Mouse (Mus musculus): ENCODE measurements around the gene Cab39l. TPM values are rescaled to one million over a fixed set of nuclear protein-coding genes. Genes with fewer than 3 reads are reported as not detected.
A peak's percentile ranks its signal among the peaks of the same experiment; 100 is the strongest.
"Not testable (repeated sequence)": the region's sequence is repeated elsewhere in the genome, so short reads cannot be mapped to it uniquely, and the experiment has no call there.

Cab39l gene
- polyA plus RNA-seq, 3 experiments from 2014 or later = 72.5 to 90.9 (median 88.9) TPM

DNA sequence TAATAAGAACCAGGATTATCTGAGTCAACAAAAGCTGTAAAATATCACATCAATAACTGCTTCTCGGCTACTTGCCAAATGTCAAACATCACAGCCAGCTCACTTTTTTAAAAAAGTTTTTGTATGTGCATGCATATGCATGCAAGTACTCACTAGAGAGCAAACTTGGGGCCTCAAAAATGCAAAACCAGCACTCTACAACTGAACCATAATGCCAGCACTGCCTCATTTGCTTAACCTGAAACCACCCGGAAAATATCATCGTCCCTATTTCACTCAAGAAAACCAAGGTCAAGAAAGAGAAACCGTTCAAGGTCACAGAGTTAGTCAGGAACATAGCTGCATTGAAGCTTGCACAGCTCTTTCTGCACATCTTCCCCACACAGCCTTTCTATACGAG, 135.6 kb downstream of the Cab39l start:
- no peak for ATAC-seq

DNA sequence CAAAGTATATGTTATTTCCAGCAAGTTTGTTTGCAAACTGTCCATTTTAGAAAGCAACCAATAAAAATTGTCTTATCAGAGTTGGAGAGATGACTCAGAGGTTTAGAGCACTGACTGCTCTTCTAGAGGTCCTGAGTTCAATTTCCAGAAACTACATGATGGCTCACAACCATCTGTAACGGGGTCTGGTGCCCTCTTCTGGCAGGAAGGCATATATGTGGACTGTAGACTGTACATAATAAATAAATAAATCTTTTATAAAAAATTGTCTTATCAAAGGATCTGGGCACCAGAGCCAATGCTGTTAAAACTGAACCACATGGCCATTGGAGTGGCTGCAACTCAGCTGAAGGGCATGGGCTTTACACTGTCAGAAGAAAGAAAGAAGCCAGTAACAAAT, 149.8 kb downstream of the Cab39l start:
- ATAC-seq = peak; percentile 50

DNA sequence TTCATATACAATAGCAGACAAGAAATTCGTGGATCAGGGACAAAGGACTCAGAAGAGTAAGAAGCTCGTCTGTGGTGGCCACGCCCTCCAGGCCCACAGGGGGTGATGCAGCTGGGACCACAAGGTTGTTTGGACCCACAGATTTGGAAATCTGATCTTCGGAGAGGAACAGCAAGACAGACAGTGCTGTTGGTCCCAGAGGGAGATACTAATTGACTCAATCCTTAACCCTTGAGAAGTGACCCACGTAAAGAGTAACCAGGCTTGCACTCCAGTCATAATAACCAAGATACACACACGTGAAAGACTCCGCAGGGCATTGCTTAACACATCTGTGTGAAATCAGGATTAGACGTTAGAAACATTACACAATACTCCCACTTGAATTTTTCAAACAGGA, 151.1 kb downstream of the Cab39l start:
- no peak for ATAC-seq

DNA sequence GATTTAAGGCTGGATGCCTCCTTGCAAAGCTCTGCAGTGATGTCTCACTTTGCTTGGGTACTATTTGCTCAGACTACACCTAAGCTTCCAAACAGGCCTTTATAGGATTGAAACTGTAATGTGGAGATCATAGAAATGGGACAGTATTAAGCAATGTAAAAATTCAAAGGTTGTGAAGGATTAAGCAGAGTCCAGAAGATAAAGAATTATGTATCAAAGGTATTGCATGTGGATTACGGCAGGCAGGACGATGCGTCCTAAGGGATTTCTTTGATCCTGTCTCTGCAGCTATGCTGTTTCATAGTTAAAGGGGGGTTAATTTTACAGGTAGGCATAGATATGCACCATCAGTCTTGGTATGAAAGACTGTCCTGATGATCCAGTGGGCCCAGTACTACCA, 151.8 kb downstream of the Cab39l start:
- ATAC-seq = no peak

DNA sequence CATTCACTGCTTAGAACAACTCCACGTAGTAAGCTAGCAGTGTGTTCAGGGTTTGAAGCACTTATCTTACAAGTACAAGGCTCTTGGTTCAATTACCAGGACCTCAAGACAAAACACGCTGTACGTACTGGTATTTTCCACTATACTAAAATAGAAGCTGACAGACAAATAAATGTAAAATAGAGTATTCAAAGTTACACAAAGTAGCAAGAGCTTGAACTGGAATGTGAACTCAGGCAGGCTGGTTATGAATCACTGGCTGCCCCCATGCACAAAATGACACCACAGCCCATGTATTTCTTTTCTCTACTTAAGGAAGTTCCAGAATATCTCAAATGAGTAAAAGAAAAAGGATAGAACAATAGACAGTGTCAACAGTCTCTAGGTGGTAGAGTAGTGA, 154.2 kb downstream of the Cab39l start:
- no peak for ATAC-seq

DNA sequence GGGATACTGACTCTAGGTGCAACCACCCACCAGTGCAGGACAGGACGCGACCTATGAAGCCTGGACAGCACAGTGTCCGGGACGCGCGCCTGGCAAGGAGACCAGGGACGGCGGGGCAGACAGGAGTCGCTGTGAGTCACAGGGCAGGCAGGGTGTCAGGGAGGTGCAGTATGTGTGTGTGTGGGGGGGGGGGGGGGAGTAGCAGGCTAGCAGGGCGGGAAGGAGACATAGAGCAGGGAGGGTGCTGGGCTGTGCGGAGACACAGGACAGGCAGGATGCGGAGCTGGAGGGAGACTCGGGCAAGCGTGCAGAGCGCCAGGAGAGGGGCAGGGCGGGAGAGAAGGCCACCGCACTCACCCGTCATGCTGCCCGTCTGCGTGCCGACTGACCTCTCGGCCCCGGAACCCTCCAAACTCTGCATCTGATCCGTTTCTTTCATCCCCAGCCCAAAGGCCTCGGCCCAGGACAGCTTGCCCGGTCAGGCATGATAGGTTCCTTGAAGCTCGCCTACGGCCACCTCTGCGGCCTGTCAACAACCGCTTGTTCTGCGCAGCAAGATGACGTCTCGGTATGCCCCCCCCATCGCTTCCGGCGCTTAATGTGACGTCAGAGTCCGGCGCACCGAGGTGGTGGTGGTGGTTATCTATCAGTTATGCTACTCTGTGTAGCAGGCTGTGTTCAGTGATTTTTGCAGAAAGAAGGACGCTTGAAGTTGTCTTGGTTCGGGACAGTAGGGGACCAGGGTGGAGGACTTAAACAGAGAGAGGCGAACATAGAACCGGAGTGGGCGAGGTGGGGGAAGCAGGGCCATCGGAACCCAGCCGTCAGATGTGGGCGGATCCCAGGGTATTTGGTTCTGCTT, 156.9 kb downstream of the Cab39l start, which contains the start of gene Cdadc1:
Gene Cdadc1, minus strand, starts transcription at position 562 of the 862 bp plus-strand sequence.
- ATAC-seq = peak; percentile 85

DNA sequence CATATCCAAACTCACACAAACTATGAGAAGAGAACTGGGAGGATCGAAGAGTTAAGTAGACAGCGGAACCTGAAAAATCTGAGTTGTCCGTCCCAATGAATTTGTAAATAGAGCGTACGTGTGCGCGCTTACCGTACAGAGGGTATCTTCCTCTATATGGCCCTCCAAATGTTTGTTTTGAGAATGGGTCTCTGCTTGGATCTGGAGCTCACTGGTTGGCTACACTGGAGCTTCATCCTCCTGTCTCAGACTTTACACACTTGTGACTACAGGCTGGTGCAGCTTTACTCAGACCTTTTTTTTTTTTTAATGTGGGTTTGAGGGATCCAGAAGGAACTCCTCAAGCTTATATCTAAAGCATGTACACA, 157.5 kb downstream of the Cab39l start:
- ATAC-seq = no peak

DNA sequence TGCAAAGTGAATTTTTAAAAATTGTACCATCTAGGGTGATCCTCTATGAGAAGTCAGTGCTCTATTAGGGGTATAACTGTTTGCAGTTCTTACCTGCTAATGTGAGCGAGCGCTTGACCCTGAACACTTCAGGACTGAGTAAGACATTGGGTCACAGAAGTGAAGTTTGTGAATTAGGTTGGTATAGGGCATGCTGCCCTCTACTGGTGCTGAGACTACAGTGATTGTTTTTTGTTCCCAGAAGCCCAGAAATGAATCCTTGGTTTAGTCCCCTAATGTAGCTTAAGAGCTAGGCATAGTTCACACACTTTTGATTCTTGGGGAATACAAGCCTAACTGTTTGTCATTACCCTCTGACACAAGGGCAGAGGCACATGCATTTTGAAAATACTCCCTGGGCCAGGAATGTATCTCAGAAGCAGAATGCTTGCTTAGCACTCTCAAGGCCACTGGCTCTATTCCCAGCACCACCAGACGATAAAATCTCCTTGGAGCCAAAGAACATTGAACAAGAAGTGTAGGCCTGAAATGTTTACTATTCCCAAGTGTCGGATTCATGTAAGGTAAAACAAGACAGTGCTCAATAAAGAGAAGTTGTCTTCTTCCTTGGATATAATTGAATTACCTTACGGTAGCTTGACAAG, 163.4 kb downstream of the Cab39l start:
- ATAC-seq = peak; percentile 60

DNA sequence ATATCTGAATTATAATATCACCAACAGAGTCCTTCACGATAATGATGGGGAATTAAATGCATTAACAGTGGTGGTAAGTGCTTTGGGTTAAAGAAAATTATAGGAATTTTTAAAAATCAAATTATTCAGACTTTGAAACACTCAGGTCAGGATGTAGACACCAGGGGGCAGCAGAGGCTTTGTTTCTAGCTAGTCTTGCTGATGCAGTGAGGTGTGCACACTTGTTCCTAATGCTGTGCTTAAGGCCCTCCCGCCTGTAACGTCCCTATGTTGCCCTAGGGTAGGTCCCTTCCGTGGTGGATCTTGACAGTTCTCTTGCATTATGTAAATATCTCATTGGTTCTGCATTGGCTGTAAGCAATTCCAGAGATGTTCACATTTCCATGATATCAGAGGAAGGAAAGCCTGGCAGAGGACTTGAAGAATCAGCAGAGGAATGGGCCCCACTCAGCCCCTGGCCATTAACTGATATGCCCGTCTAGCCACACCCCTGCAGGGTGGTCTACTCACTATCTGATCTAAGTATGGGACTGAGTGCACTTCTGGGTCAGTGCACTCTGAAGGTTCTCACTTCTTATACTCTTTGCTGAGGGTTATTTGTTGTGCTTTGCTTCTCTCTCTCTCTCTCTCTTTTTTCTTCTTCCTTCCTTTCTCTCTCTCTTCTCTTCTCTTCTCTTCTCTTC, 165.0 kb downstream of the Cab39l start:
- ATAC-seq = peak; percentile 58

DNA sequence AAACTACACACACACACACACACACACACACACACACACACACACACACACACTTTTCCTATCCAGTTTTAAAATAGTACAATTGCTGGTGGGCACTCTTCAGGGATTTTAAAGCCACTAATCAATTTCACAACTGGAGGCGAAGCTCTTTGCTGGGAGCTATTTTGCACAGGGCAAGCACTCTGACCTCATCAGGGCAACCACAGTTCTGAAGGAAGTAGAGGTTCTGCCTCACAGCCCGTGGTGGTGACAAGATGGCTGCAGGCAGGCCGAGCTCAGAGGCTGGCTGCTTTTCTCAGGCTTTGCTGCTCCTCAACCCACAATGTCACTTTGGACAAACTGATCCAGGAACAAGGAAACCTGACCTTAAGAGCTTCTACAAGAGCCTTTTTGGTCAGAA, 166.2 kb downstream of the Cab39l start:
- ATAC-seq = no peak

DNA sequence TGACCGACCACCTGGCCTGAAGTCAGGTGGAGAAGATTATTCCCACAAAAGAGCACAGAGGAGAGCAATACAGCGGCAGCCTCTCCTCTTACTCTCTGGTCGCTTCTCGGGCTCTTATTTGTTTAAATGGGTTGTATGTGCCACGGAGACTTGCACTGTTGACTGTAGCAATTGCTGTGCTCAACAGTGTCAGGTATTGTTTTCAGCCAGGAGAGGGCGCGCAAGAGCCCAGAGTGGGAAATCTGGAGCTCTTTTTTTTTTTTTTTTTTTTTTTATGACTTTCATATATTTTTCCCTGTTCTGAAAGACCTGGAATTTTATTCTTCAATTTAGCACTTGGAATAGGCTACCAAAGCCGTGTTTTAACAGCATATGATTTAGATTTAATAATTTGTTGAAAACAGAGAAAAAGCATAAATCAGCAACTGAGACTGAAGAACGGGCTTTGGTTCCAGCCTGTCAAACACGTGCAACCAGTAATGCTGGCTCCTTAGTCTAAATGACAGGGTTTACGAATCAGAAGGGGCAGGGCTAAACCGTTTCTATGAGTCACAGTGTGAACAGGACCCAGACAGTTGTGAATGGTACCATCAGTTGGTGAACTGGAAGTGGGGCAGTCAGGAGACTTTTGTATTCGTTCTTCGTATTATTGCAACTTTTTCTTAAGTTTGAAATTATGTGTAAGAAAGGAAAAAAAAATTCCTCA, 172.3 kb downstream of the Cab39l start:
- no peak for ATAC-seq

DNA sequence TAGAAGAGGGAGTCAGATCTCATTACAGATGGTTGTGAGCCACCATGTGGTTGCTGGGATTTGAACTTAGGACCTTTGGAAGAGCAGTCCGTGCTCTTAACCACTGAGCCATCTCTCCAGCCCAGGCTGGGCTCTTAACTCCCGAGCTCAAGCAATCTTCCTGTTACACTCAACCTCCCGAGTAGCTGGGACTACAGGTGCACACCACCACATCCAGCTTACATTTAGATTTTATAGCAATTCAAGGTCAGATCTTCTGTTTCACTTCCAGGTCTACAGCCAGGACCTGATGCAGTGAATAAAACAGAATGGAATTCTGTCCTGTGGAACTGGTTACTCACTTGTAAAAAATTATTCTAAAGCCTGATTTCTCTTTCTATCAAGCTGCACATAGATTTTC, 173.4 kb downstream of the Cab39l start:
- not testable (repeated sequence) for ATAC-seq

DNA sequence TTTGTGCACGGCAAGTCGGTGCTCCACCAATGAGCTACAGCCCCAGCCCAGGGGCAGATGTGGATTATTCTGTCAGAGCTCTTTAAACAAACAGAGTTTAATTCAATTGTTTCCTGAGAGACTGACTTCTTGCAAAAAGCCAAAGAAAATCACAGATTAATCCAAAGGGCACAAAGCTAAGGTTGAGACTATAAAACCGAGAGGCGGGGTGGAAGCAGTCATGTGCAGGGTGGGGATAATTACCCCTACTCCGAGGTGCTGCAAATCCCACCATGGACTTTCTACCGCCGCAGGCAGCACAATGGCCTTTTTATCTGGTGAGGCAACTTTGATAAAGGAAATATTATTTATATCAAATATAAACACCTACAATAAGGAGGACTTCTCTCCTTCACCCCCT, 176.0 kb downstream of the Cab39l start:
- ATAC-seq = no peak

DNA sequence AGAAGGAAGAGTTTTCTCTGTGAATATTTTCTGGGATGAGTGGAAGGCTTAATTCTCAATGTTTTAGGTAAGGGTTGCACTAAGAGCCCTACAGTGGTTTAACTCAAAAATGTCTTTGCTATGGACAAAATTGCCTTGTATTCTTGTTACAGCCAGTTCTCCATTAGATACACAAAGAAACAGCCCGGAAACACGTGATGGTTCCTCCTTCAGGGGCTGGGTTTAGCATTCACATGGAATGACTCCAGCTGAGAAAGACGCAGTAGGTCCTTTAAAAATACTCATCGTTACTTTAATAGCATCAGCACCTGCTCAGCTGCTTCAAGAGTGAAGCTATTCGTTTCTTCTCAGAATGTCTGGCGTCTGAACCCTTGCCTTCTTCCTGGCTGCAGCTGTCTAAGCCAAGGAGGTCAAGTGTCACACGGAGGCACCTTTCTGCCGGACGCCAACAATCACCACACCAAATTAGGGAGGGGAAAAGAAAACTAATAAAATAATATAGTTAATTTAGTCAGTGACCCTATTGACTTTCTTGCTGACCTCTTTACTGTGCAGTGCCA, 183.6 kb downstream of the Cab39l start:
- ATAC-seq = no peak

DNA sequence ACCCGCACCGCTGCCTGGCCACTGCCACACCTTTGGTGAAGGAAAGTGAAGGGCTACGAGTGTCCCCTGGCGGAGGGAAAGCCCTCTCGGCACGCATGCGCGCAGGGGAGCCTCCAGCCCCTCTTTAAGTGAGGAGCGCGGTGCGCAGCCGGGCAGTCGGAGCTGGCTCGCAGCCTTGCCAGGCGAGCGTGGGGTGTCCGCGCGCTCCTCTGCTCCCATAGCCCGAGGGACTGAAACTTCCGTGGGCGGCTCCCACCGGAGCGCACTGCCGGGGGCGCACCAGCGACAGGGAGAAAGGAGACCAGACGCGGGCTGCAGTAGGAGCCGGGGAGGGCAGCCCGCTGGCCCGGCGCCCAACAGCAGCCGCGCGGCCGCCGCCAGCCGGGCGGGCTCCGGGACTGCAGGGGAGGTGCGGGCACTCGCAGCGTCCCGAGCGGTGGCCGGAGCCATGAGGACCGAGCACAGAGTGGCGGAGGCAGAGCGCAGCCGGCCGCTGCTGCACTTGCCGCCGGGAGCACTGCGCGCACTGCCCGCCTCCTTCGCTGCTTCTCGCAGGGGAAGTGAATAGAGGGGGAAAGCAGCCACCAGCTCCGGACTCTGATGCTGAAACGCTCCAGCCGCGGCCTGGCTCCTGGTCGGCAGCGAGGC, 184.5 kb downstream of the Cab39l start, which contains the start of gene Shisa2:
Gene Shisa2, plus strand, starts transcription at position 151 of the 648 bp plus-strand sequence.
- no peak for ATAC-seq

DNA sequence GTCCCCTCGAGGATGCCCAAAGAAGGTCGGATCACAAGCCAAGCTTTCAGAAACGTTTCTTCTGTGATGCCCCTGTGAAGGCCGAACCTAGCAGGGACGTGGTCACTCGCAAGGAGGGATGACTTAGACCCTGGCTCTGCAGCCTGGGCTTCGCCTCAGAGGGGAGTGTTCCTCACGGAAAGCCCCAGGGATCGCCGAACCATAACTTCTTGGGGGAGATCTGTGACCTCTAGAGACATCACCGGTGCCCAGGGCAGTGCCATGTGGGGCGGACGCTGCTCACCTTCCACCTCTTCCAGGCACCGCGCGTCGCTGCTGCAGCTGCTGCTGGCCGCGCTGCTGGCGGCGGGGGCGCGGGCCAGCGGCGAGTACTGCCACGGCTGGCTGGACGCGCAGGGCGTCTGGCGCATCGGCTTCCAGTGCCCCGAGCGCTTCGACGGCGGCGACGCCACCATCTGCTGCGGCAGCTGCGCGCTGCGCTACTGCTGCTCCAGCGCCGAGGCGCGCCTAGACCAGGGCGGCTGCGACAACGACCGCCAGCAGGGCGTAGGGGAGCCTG, 185.1 kb downstream of the Cab39l start:
- no peak for ATAC-seq

DNA sequence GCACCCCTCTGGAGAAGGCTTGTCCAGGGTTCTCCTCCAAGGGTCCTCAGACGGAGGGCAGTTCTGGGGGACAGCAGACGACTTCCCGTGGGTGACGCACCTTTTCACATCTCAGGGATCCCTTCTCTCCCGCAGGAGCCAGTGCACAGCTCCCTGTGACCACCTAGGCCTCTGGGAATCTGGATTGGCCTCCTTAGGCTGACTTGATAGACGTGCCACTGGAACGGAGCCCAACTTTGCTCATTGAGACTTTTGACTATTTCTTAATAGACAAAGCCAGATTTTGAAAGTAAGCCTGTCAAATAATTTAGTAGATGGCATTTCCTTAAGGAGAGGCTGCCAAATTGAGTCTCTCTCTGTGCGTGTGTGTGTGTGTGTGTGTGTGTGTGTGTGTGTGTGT, 185.9 kb downstream of the Cab39l start:
- no peak for ATAC-seq

DNA sequence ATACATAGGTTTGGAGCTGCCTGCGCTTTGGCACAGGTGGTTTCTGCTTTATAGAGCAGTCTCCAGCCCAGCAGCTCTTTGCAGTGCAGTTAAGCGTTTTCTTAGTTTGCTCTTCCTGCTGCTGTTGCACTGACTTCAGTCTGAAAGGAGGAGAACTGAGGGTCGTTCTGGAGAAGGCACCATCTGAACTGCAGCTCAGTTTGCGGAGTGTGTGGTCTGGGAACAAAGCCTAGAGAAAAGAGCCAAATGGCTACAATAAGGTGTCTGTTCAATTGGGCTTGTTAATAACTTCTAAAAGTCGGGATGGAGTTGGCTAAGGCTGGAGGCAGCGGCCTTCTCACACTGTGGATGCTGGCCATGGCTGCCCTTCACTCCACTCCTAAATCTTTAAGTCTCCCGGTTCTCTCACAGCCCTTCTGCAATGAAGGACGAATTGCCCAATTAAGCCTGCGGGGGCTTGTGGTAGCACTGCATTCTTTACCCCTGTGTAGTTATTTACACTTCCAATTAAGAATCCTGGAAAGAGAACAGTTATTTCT, 186.4 kb downstream of the Cab39l start:
- ATAC-seq = no peak

DNA sequence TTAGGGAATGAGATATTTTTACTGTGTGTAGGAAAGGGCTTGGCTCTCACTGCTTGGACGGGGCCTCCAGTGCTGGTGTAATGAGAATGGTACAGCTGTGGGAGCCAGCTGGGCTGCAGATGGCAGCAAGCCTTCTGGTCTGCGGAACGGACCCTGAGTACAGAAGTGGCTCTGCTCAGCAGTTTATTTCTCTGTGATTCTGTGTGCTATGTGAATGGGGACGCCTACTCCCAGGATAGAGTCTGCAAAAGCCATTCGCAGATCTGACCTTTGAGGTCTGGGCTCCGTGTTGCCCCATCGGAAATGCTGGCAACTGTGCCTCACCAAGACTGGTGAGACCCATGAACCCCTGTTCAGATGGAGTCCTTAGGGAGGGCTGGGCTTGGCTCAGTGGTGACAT, 187.1 kb downstream of the Cab39l start:
- no peak for ATAC-seq

DNA sequence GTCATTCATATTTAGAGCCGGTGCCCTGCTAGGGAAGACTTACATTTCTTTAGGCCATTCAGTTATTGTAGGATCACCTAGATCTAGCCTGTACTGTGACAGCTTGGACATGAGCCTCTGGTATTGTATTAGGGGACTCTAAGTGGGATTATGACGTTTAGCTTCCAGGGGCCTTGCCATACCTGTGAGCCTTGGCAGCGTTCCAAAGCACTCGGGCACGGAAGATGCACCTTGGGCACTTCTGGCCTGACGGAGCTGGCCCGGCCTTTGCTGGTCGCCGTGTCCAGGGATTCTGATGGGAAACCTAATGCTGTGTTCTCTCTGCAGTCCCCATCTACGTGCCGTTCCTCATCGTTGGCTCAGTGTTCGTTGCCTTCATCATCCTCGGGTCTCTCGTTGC, 188.5 kb downstream of the Cab39l start:
- no peak for ATAC-seq

DNA sequence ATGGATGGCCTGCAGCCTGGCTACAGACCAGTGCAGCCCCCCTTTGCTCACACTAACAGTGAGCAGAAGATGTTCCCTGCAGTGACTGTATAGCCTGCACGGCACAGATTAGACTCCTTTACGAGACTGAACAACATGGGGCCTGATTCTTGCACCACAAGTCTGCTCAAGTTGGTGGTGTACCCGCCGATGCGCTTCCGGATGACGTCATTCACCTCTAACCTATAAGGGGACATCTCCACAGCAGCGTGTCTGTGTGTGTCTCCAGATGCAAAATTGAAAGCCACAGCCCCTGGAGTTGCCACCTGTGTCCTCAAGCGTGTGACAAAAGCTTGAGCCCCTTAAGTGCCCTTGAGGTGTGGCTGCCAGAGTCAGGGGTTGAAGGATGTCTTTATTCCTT, 189.3 kb downstream of the Cab39l start:
- ATAC-seq = no peak
